Mouse (Mus musculus) erythroblast, adult 5-6 weeks (primary cell): ENCODE measurements around the gene Ctnna2. TPM values are rescaled to one million over a fixed set of nuclear protein-coding genes. Genes with fewer than 3 reads are reported as not detected.

Source experiments
- ATAC-seq: replicated peaks from 2 replicates; pipeline ENCODE4 v1.8.0; 2016; ENCODE audit warnings: moderate number of reproducible peaks, mild to moderate bottlenecking, moderate TSS enrichment, inconsistent platforms; ENCODE audit not compliant: poor library complexity, low FRiP score, severe bottlenecking
- total RNA-seq, 2 experiments: library from RNA; stranded (forward) in 1 of 2; stranded (reverse) in 1 of 2; fragments of 150-400 nt in 1 of 2; fragments of 200-764, 138-1000 nt in 1 of 2; gene quantifications; 2 replicates each; pipeline versions ENCODE4 v1.2.3 to v1.2.4; 2015 to 2017; ENCODE audit warnings: low replicate concordance in 2 of 2

Ctnna2 gene
- total RNA-seq (2015; ENCODE audit: low replicate concordance) (not detected in 2 replicates), total RNA-seq (2017; ENCODE audit: low replicate concordance) (not detected in 2 replicates)

- no peak for ATAC-seq
Measured at GRCm38 (mm10) chr6:77979241-77979961, at the start of gene Ctnna2. Gene Ctnna2, minus strand, starts transcription at chr6:77979699.

DNA sequence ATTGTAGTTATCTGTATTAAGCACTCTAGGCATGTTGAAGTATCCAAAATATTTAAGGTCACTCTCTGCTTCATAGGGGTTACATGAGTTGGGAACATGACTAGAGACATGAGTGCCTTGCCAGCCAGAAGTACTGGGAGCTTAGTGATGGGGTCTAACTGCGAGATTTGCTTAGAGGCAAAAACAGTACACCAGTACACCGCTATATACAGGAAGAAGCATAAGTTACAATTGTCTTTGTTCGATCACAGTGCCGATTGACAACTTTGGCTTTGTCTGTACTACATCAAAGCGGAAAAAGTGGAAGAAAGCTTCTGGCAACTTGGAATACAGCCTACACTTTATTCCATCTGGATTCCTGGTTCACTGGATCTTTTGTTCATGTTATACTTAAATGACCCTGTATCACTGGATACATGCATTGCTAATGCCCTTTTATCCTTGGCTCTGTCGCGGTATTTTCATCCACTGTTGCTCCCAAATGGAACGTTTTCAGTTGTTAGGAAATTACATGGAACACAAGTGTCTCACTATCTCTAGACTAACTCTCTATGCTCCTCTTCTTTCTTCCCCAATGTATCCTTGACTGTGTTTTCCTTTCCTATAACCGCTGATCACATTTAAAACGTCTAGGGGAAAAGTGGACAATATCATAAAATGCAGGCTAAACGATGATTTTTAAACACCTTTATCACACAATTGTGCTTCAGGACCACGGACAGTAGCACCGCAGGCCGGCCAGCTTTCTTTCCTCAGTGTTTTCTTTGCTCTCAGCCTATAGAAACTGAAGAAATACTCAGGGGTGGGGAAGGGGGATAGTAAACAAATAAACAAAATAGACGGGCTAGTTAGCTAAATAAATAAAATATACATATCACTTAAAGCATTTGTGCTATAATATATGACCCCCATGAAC lies 896 bp upstream of the Ctnna2 start:
- no peak for ATAC-seq

GRCm38 (mm10) chr6:77978476-77979240 lies 841 bp downstream of the Ctnna2 start:
- no peak for ATAC-seq

DNA sequence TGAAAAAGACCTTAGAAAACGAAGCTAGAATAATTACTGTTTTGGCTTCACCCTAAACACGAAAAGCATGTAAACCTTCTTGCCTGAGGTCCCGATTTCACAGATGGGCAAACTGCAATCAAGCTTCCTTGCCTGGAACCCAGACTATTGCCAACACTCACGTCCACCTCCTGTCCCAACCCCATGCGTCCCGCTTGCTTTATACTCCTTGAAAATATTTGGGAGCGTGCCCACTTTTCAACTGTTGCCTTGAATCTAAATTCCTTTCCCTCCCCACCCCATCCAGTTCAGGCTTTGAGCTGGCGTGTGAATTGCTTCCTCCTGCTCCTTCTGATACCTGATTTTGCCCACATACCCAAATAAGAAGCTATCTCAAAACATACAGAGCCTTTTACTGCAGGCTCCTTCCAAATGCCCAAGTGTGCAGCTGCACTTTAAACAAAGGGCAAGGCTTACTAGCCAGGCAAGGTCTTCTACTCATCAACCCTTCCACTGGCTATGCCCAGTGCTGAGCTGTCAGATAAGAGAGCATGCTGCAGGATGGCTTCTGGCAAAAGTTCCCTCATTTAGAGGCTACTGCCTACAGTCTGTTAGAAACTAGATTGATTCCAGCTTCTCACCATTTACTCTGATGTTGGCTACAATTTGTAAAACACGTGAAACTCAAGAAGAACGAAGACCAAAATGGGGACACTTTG lies 8.8 kb downstream of the Ctnna2 start:
- no peak for ATAC-seq

DNA sequence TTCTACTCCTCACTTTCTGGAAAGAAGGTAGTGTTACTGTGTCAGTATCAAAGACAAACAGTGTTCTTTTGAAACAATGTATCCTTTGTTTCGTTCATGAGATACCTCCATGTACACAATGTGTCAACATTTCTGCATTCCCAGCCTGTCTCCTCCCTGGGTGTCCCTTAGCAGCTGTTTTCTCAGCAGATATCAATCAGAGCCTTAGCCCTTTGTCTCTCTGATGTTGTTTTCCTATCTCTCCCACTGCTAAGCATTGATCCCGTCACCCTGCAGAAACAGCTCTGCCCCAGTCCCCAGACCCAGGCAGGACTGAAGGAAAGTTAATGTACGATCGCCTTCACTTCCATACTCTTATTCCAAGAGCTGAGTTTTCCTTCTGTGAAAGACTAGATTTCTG lies 9.7 kb downstream of the Ctnna2 start:
- no peak for ATAC-seq

- ATAC-seq: no peak
Measured at GRCm38 (mm10) chr6:77962011-77962410, 17.5 kb downstream of the Ctnna2 start.

DNA sequence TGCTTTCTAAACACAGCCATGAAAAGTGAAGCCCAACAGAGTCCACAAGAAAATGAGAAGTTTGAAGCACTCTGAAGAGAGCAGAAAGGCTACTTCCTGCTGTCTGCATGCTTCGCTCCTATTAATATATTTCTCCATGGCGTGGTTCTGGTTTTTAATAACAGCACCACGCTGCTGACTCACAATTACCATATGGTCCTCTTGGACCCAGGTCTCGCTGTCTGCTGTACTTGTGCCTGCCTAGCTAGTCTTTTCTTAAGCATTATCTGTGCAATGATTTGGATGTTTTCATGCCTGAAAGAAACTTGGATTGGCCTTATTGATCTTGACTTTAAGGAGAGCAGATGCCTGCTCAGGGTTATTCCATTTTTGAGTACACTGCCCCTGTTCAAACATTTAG lies 28.2 kb downstream of the Ctnna2 start:
- no peak for ATAC-seq

DNA sequence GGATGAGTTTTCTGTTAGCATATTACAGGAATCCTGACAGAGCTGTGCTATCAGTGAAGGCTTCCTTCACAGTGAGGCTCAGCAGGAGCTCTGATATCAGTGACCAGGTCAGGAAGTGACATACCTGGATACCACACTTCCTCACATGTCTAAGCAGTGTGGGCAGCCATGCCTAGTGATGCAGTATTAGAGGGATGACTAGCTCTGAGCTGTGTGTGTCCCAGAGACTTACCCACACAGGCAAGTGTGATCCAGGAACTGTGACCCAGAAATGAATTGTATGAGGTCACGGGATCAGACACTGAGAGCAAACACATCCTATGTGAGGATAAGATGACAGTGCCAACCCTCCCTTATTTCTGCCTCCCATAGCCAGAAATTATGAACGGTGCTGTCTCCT lies 28.8 kb downstream of the Ctnna2 start:
- no peak for ATAC-seq

GRCm38 (mm10) chr6:77929375-77929774 lies 50.1 kb downstream of the Ctnna2 start:
- no peak for ATAC-seq

DNA sequence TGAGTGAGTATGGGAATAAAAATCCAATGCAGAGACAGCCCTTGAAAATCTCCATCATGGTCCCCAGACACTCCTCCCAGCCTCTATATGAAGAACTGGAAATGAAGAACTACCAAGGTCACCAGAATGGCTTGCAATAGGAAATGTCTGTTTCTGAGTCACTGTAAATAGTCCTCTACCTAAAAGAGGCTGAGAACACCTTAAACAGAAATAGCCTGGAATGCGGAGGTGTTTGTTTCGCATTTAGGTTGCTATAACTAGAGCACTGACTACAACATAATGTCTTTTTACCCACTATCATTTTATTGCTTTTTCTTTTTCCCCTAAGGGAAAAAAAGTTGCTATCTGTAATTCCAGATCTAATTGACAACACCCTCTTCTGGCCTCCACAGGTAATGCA lies 106.3 kb downstream of the Ctnna2 start:
- ATAC-seq: no peak

GRCm38 (mm10) chr6:77869313-77869712 lies 110.2 kb downstream of the Ctnna2 start:
- no peak for ATAC-seq

DNA sequence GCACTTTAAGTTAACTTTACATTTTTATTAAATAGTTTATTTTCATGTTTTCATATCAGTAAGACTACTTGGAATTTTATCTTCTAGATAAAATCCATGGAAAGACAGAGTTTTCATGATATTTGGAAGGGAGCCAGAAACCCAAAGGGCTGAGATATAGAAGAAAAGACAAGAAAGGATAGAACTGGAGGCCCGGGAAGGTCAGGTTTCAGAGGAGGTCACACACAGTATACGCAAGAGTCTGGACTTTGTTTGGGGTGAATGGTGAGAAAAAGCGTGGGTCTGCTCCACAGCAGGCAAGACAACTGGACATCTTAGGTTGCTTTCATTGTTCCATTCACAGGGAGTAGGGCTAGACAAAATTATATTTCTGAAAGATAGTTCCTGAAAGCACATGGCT lies 111.4 kb downstream of the Ctnna2 start:
- ATAC-seq: no peak

GRCm38 (mm10) chr6:77863379-77863778 lies 116.1 kb downstream of the Ctnna2 start:
- ATAC-seq: no peak

- ATAC-seq: no peak
Measured at GRCm38 (mm10) chr6:77862781-77863180, 116.7 kb downstream of the Ctnna2 start.

GRCm38 (mm10) chr6:77849438-77849837 lies 130.1 kb downstream of the Ctnna2 start:
- no peak for ATAC-seq

- ATAC-seq: no peak
Measured at GRCm38 (mm10) chr6:77848796-77849195, 130.7 kb downstream of the Ctnna2 start.

- no peak for ATAC-seq
Measured at GRCm38 (mm10) chr6:77847651-77848050, 131.8 kb downstream of the Ctnna2 start.

DNA sequence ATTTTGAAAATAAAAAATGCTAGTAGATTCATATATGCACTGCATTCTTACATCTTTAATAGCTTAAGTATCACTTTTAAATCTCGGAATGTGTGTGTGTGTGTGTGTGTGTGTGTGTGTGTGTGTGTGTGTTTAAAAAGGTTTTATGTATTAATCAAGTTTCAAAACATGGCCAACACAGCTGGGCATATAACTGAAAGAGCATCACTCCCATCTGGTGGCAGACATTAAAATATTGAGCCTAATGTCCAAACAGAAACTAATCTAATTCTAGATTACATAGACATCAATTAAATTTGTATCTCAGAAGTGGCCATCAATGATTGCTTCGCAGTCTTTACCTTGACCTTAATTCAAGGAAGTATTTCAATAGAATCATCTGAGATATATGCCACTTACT lies 140.4 kb downstream of the Ctnna2 start:
- no peak for ATAC-seq

DNA sequence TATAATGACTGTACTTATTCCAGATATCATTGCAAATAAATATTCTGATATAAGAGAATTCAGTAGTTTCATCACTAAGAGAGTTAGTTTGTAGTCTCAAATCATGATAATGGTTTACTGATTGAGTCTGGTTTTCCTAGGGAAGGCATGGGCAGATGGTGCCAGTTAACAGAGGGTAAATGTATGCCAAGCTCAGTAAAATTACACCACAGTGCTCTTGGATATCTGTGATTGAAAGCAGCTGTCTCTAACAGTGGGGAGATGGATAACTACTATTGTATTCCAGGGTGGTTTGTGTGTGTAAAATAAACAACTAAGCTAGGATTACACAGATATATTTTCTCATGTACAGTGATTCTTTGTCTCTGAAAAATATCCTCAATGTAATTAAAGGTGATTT lies 140.8 kb downstream of the Ctnna2 start:
- ATAC-seq: no peak

- ATAC-seq: no peak
Measured at GRCm38 (mm10) chr6:77837543-77837942, 142.0 kb downstream of the Ctnna2 start.
